Mouse (Mus musculus): Measurements from ENCODE around the gene Treh. TPM values are rescaled to one million over a fixed set of nuclear protein-coding genes. Genes with fewer than 3 reads are reported as not detected.

The Treh gene
- total RNA-seq, 2 experiments from 2014 or later = not detected

GRCm38 (mm10) chr9:44716997-44717821 is 44.2 kb downstream of the Treh start:
- no peak for DNase-seq

DNA sequence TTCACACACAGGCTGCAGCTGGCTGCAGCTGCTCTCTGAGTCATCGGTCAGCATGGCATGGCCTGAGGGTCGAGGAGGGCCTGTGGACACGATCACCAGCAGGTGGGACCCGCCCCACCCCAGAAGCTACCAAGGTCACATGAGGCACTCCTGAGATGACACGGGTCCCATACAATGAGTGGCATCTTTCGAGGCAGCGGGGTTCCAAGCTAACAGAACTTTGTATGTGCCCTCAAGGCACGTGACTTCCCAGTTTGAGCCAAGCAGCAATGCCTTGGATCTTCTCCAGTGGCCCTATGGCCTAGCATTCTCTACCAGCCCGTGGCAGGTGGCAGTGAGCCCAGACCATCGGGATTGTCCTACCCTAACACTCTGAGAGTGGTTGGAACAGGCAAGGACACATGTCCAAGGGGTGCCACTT is 44.8 kb downstream of the Treh start:
- DNase-seq = peak; percentile 89

DNA sequence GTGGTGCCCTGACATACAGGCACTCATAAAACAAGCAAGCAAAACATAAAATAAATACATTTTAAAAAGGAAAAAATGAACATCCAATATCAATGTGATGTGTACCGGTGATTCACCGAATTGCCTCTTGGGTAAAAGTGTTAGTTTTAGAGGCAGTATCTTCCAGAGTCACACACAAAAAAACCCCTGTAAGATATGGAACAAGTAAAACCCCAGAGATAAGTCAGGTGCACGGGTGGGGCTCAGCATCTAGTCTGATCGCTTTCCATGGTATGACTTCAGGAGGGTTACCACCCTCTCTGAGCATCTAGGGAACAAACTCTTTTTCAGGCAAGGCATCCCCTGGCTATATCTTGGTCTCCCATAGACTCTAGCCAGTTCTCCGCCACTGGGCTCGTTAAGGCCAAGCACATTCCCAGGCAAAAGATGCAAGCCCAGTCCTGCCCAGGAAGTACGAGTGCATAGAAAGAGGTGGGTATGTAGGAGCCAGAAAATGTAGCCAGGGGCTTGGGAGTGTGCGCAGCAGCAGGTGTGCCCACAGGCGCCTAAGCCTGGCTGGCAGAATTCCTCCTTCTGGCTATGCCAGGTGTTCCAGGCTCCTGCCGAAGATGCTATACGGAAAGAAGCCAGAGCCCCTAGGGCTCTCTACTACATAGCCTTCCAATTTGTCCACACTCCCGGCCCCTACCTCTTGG is 46.1 kb downstream of the Treh start:
- no peak for DNase-seq

DNA sequence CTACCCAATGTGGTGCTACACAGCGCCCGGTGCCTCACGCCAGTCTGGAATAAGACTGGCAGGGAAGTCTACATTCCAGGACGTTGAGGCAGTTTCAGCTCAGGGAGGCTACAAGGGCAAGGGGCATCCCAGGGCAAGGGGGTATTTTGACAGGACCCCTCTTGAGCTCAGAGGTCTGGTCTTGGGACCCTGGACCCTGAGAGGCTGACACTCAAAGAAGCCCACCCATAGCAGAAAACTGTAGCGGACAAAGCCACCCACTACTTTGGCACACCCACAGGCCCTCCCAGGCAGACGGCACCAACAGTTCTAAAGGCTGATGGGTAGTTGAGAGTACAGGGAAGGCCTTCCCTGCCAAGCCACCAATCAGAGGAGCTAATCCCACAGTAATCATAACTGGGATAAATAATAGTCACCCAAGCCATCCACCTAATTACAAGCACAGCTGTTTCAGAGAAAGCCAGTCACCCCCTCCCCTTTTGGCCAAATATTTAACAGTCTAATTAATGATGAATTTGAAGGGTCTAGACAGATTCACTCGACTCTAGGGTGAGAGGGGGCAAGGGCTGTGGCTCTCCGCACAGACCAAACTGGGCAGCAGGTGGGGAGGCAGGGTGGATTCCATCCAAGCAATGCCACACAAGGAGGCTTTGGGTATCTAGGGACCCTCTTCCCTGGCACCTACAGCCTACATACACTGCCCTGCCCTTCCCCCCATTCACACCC is 46.8 kb downstream of the Treh start:
- no peak for DNase-seq

DNA sequence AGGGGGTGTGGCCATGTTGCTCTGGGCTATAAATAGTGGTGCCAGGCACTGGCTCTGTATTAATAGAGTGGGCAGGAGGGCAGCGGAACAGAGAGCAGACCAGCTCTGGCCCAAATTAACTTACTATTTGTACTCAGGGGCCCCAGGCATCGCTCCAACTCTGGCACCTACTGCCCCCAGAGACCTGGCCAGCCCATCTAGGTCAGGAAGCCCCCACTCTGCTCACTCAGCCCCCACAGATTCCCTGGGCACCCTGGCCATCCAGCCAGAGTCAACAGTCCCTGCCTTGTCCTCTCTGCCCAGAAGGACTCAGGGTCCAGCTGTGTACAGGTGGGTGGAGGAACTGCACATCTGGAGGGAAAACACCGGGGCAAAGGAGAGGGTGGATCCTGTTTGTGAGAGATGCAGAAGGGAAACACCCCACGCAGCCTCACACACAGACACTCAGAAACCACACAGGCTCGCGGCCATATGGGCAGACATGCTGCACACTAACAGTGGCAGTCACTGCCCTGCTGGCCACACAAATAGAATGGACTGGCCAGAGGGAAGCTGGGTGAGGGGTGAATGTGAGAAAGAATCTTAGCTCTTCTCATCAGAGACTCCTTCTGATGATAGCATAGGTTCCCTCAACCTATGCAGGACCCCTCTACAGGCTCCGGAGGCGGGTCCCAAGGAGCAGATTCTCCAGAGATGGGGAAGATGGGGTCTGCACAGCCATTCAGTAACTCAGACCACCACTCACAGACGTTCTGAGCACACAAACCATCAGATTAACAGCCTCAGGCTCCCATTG is 47.5 kb downstream of the Treh start:
- DNase-seq = peak; percentile 61

- peak; percentile 94 for DNase-seq
These were observed 48.3 kb downstream of the Treh start for GRCm38 (mm10) chr9:44721154-44721876.

GRCm38 (mm10) chr9:44721877-44722186 is 48.8 kb downstream of the Treh start:
- DNase-seq = peak; percentile 49

- DNase-seq = no peak
These were observed 49.5 kb downstream of the Treh start for GRCm38 (mm10) chr9:44722575-44722974.

- DNase-seq = peak; percentile 45
These were observed 50.0 kb downstream of the Treh start for GRCm38 (mm10) chr9:44723008-44723407.

DNA sequence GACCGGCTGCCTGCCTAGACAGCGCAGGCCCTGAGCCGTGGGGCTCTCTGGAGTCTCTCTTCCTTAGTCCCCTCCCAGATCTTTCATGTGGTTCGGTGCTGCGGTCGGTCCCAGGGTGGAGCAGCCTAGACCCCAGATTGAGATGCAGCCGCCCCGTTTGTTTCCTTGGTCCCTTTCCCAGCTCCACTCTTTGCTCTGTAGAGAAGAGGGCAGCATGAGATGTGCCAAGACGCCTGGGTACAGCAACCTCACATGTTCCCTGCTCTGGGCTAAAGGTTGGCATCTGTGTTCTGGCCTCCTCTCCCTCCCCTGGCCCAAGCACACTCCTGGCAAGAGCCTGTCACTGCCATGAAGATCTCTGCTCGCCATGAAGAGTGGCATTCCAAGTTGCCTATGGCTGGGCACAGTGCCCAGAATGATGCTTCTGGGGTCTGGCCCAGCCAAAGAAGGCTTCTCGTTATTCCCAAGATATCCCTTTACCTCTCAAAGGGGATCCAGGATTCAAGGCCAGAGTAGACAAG is 50.5 kb downstream of the Treh start:
- DNase-seq = no peak

GRCm38 (mm10) chr9:44724223-44724622 is 51.2 kb downstream of the Treh start:
- peak; percentile 61 for DNase-seq

GRCm38 (mm10) chr9:44724665-44725064 is 51.6 kb downstream of the Treh start:
- no peak for DNase-seq

GRCm38 (mm10) chr9:44726431-44727146 is 53.6 kb downstream of the Treh start:
- no peak for DNase-seq

- DNase-seq = no peak
These were observed 54.4 kb downstream of the Treh start for GRCm38 (mm10) chr9:44727441-44727840.

DNA sequence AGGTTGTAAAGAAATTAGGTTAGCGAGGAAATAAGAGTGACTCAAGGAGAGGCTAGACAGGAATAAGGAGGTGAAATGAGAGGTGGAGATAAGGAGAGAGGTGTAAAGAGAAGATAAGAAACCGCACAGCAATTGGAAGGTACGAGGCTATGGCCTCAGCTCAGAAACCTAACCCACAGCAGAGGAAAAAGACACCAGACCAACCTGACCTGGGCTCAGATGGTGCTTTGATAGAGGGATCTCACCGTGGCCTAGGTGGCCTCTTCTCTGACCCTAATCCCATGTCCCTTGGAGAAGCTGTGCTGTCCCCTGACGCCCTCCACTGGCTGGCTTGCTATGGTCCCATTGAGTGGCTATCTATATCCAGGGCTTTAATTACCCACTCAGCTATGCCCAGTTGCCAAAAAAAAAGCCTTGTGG is 59.1 kb downstream of the Treh start:
- DNase-seq = no peak

- peak; percentile 53 for DNase-seq
These were observed 60.0 kb downstream of the Treh start for GRCm38 (mm10) chr9:44732921-44733530.

GRCm38 (mm10) chr9:44733671-44734523 is 60.9 kb downstream of the Treh start:
- peak; percentile 78 for DNase-seq

- DNase-seq = peak; percentile 83
These were observed 61.8 kb downstream of the Treh start, which contains the start of gene Phldb1 for GRCm38 (mm10) chr9:44734524-44735494. Phldb1 (minus strand) TSS chr9:44735198.
